Mouse (Mus musculus): Measurements from ENCODE around the gene Ccnf. TPM values are rescaled to one million over a fixed set of nuclear protein-coding genes. Genes with fewer than 3 reads are reported as not detected.

The Ccnf gene
- total and polyA plus RNA-seq, 3 experiments = 34.5 to 73.9 TPM; not detected in 1

DNA sequence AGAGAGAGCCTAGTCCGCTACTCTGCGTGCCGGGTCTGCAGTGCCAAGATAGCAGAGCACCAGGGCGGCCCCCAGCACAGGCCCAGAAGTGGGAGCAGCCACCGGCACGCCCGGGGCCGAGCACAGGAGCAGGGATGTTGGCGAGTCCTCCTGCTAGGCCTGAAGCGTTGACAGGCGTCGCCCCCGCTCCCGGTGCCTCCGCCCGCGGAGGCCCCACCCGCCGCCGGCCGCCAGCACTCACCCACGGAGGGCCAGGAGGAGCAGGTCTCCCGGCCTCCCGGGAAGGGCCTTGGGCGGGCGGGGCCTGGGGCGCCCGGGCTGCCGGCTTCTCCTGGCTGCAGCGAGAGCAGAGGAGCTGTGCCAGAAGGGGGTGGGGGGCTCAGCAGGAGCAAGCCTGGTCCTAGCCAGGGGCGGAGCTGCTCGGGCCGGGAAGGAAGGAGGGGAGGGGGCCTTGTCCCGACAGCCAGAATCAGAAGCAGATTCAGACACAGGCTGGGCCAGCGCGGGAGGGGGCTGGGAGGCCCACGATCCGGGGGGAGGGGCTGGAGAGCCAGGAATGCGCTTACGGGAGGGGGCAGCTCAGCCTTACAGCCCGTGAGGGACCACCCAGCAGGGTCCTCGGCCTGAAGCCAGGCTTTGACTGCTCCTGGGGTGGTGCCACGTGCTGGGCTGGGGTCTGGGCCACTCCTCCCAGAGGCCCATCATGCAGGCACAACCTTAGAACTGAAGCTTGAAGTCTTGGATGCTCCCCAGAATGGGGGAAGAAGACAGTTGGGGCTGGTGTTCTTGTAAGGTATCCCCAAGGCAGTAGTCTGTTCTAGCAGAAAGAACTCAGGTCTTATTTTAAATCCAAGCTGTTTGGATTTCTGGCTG, 42.0 kb downstream of the Ccnf start, which contains the start of gene Ntn3 (continued):
- TF ChIP-seq ELF1 (IDR thresholded peaks at IDR 0.05; ENCODE audit: low read depth, low read length) (no peak), POLR2A (IDR thresholded peaks at IDR 0.05; ENCODE audit: control insufficient read depth in 1 of 2, insufficient read depth in 1 of 2, low read depth in 1 of 2, low read length in 2 of 2, poor library complexity in 1 of 2) (peak in 1 of 2 experiments; percentile 50; a peak in 3 of 4 replicates), TCF12 (IDR thresholded peaks at IDR 0.05; ENCODE audit: low read depth, low read length) (peak; percentile 58; the same call in 1 of the 2 replicates), MAFK (IDR thresholded peaks at IDR 0.05; ENCODE audit: borderline replicate concordance, low read depth, low read length) (no peak)

DNA sequence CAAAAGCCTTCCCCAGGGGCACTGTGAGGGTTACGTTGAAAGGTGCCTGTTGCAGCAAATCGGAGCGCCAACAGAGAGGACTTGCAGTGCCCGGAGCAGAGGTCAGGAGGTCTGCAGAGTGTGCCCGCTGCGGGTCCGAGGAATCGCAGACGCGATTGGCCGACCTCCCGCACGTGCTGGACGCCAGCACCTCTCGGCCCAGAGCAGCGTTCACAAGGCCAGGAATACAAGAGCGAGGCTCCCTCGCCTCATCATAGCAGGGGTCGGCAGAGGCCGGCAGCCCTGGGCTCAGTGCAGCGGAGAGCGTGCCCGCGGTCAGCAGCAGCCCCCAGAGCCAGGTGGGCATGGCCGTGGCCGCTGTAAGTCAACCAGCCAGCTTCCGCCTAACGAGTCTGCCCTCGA, 42.6 kb downstream of the Ccnf start:
- Histone ChIP-seq H3K27me3 (ENCODE audit: control insufficient read depth in 1 of 2, insufficient read depth in 2 of 2, low read length in 2 of 2) (no peaks in the 10 kb centered on the region), H3K79me2 (ENCODE audit: control insufficient read depth, insufficient read depth, low read length, poor library complexity) (peaks cover 31% of the 10 kb centered on the region), H3K27ac (ENCODE audit: control insufficient read depth, low read depth, low read length) (peak overlapping the region; percentile 56), H3K9ac (ENCODE audit: control insufficient read depth, low read depth, low read length, poor library complexity, severe bottlenecking) (peak overlapping the region; percentile 93), H3K9me3 (replicated peaks; ENCODE audit: insufficient read depth, low read length) (no peaks in the 10 kb centered on the region), H3K4me1 (ENCODE audit: control insufficient read depth in 1 of 2, insufficient read depth in 2 of 2, low read length in 2 of 2) (peaks cover 2 to 38% of the 10 kb centered on the region in 2 experiments), H3K4me3 (ENCODE audit: control insufficient read depth in 1 of 2, insufficient read depth in 1 of 2, low read depth in 2 of 2, low read length in 2 of 2) (peak overlapping the region; percentile 49 to 63), H3K36me3 (ENCODE audit: control insufficient read depth in 1 of 2, insufficient read depth in 2 of 2, low read length in 2 of 2) (peaks cover 0 to 22% of the 10 kb centered on the region in 2 experiments; a peak in 2 of 4 replicates)
- DNase-seq (ENCODE audit: low read depth, low spot score) = no peak
- TF ChIP-seq BHLHE40 (IDR thresholded peaks at IDR 0.05; ENCODE audit: borderline replicate concordance, low read depth, low read length) = peak; percentile 67; the same call in 1 of the 2 replicates
- TF ChIP-seq E2F4 (IDR thresholded peaks at IDR 0.05; ENCODE audit: borderline replicate concordance, low read depth, low read length) = no peak
- no peak for TF ChIP-seq ZC3H11A (IDR thresholded peaks at IDR 0.05; ENCODE audit: low read depth, low read length)
- TF ChIP-seq NRF1 (IDR thresholded peaks at IDR 0.05; ENCODE audit: insufficient read depth, low read depth, low read length, poor library complexity, severe bottlenecking) = peak; percentile 12; the same call in 1 of the 2 replicates
- no peak for TF ChIP-seq RCOR1 (IDR thresholded peaks at IDR 0.05; ENCODE audit: low read depth, low read length)
- peak; percentile 12 to 60; a peak in 2 of 4 replicates for TF ChIP-seq POLR2A (IDR thresholded peaks at IDR 0.05; ENCODE audit: control insufficient read depth in 1 of 2, insufficient read depth in 1 of 2, low read depth in 1 of 2, low read length in 2 of 2, poor library complexity in 1 of 2)
- TF ChIP-seq MXI1 (IDR thresholded peaks at IDR 0.05; ENCODE audit: low read depth, low read length) = peak; percentile 17; the same call in 1 of the 2 replicates
- peak; percentile 76 for TF ChIP-seq USF1 (IDR thresholded peaks at IDR 0.05; ENCODE audit: low read depth, low read length)
- no peak for TF ChIP-seq EP300 (IDR thresholded peaks at IDR 0.05; ENCODE audit: low read depth in 1 of 2, low read length in 2 of 2)
- TF ChIP-seq MAX (IDR thresholded peaks at IDR 0.05; ENCODE audit: low read length) = peak; percentile 84
- no peak for TF ChIP-seq CHD1 (IDR thresholded peaks at IDR 0.05; ENCODE audit: low read depth, low read length)
- no peak for TF ChIP-seq TCF12 (IDR thresholded peaks at IDR 0.05; ENCODE audit: low read depth, low read length)
- TF ChIP-seq MYC (IDR thresholded peaks at IDR 0.05; ENCODE audit: low read depth, low read length) = 0 out of 2 replicates have a peak, but pooled peaks have one; percentile 24
- TF ChIP-seq JUND (IDR thresholded peaks at IDR 0.05; ENCODE audit: low read depth, low read length) = no peak
